Mouse (Mus musculus): ENCODE measurements at regions not wholly inside any gene's neighbourhood (a gene's known extent, or its start where the extent isn't known, plus 50 kb on each side); places are given as distances from the start of the nearest gene placed in this dataset.

GRCm38 (mm10) chr17:29775836-29776235 lies 59.0 kb upstream of the Ccdc167 start:
- DNase-seq (ENCODE audit: low read depth, low spot score): no peak

GRCm38 (mm10) chr17:29773339-29773738 lies 56.5 kb upstream of the Ccdc167 start:
- DNase-seq (ENCODE audit: low read depth, low spot score): peak; percentile 38

GRCm38 (mm10) chr17:29770914-29771313 lies 54.1 kb upstream of the Ccdc167 start:
- no peak for DNase-seq (ENCODE audit: low read depth, low spot score)

GRCm38 (mm10) chr17:29769631-29770030 lies 52.8 kb upstream of the Ccdc167 start:
- peak; percentile 67 for DNase-seq (ENCODE audit: low read depth, low spot score)

GRCm38 (mm10) chr17:29769143-29769542 lies 52.3 kb upstream of the Ccdc167 start:
- DNase-seq (ENCODE audit: low read depth, low spot score): no peak

- DNase-seq (ENCODE audit: low read depth, low spot score): no peak
Observed at GRCm38 (mm10) chr17:29768642-29769041, 51.8 kb upstream of the Ccdc167 start.
